ENCODE assay signal across 7 mouse cellular contexts in genomic region chr2:49312629-49313447, GRCm38 (mm10).
A peak's percentile ranks its signal among the peaks of the same experiment; 100 is the strongest.
DNase-seq lines count a peak whose midpoint lies in the region; ATAC-seq and TF ChIP-seq lines count a peak whose summit lies in the region.

No protein-coding gene starts in this region.

- no peaks in the 10 kb centered on the region for H3K36me3 ChIP-seq in embryonic facial prominence, embryonic 10.5 days (replicated peaks)
- H3K36me3 ChIP-seq in intestine, postnatal 0 days (ENCODE audit: control insufficient read depth, insufficient read depth) = no peaks in the 10 kb centered on the region
- H3K36me3 ChIP-seq in midbrain, embryonic 12.5 days = no peaks in the 10 kb centered on the region
- no peaks in the 10 kb centered on the region for H3K36me3 ChIP-seq in small intestine, adult 2 months (ENCODE audit: control insufficient read depth, insufficient read depth, low read length)

- ATAC-seq in intestine, postnatal 0 days = peak; percentile 91
- ATAC-seq in midbrain, embryonic 12.5 days (ENCODE audit: low FRiP score, low read depth) = peak; percentile 87

- intact Hi-C loops in left cerebral cortex, postnatal 4 days (cut with DNase I) = loop anchor here (5.0 to 10.0 kb wide), 2 partner anchors 368 to 401 kb away; partner anchors contain the start of gene Mbd5

- peak; percentile 97 for TF ChIP-seq CTCF in intestine, postnatal 0 days (IDR thresholded peaks at IDR 0.05; ENCODE audit: low read depth)
- peak; percentile 86 for TF ChIP-seq CTCF in small intestine, adult 2 months (IDR thresholded peaks at IDR 0.05; ENCODE audit: extremely low read depth, insufficient read length, insufficient replicate concordance, low read depth, low read length)

- DNase-seq in adrenal gland, adult 8-10 months = peak; percentile 72
- peak; percentile 81 for DNase-seq in embryonic facial prominence, embryonic 10.5 days (ENCODE audit: low spot score)
- peak; percentile 41 for DNase-seq in gonadal fat pad, adult 2 months (ENCODE audit: low read depth)
- DNase-seq in left cerebral cortex, postnatal 4 days = peak; percentile 79

- 47% methylated on average over 19 of the region's 19 CpGs for WGBS in embryonic facial prominence, embryonic 10.5 days
- 34% methylated on average over 19 of the region's 19 CpGs for WGBS in intestine, postnatal 0 days
- 47% methylated on average over 19 of the region's 19 CpGs for WGBS in midbrain, embryonic 12.5 days
- WGBS in small intestine, adult 2 months = 18% methylated on average over 19 of the region's 19 CpGs

- H3K4me3 ChIP-seq in embryonic facial prominence, embryonic 10.5 days = peak overlapping the region; percentile 44
- H3K4me3 ChIP-seq in intestine, postnatal 0 days (ENCODE audit: low read depth, low read length) = peak overlapping the region; percentile 46
- H3K4me3 ChIP-seq in midbrain, embryonic 12.5 days = peak overlapping the region; percentile 28
- peak overlapping the region; percentile 50 for H3K4me3 ChIP-seq in small intestine, adult 2 months (ENCODE audit: low read depth, low read length)

- H3K4me2 ChIP-seq in intestine, postnatal 0 days (replicated peaks; ENCODE audit: low read depth) = peak overlapping the region; percentile 61
- H3K4me2 ChIP-seq in midbrain, embryonic 12.5 days (replicated peaks) = peak overlapping the region; percentile 42

- no peaks in the 10 kb centered on the region for H3K9me3 ChIP-seq in embryonic facial prominence, embryonic 10.5 days
- no peaks in the 10 kb centered on the region for H3K9me3 ChIP-seq in intestine, postnatal 0 days (ENCODE audit: control insufficient read depth)
- H3K9me3 ChIP-seq in midbrain, embryonic 12.5 days = no peaks in the 10 kb centered on the region

- no peak for TF ChIP-seq POLR2A in small intestine, adult 2 months (IDR thresholded peaks at IDR 0.05; ENCODE audit: low read depth, low read length)

- H3K4me1 ChIP-seq in embryonic facial prominence, embryonic 10.5 days = 0 out of 2 replicates have a peak, but pooled peaks cover 2% of the 10 kb centered on the region
- no peaks in the 10 kb centered on the region for H3K4me1 ChIP-seq in intestine, postnatal 0 days (replicated peaks; ENCODE audit: control insufficient read depth, insufficient read depth, low read length)
- H3K4me1 ChIP-seq in midbrain, embryonic 12.5 days = no peaks in the 10 kb centered on the region
- no peaks in the 10 kb centered on the region for H3K4me1 ChIP-seq in small intestine, adult 2 months (ENCODE audit: control insufficient read depth, insufficient read depth, insufficient read length, low read length)

- no peaks in the 10 kb centered on the region for H3K27me3 ChIP-seq in embryonic facial prominence, embryonic 10.5 days (replicated peaks; ENCODE audit: low read depth, poor library complexity, severe bottlenecking)
- H3K27me3 ChIP-seq in intestine, postnatal 0 days (replicated peaks; ENCODE audit: control insufficient read depth, insufficient read depth, low read length) = no peaks in the 10 kb centered on the region
- H3K27me3 ChIP-seq in midbrain, embryonic 12.5 days = no peaks in the 10 kb centered on the region
- no peaks in the 10 kb centered on the region for H3K27me3 ChIP-seq in small intestine, adult 2 months (ENCODE audit: control insufficient read depth, insufficient read depth, low read length)

- peak overlapping the region; percentile 19; the same call in 1 of the 2 replicates for H3K9ac ChIP-seq in intestine, postnatal 0 days (ENCODE audit: low read depth, low read length)
- no peak overlapping the region for H3K9ac ChIP-seq in midbrain, embryonic 12.5 days (replicated peaks)

- H3K27ac ChIP-seq in embryonic facial prominence, embryonic 10.5 days (replicated peaks) = no peak overlapping the region
- no peak overlapping the region for H3K27ac ChIP-seq in intestine, postnatal 0 days (ENCODE audit: low read depth, low read length)
- no peak overlapping the region for H3K27ac ChIP-seq in midbrain, embryonic 12.5 days (replicated peaks)
- H3K27ac ChIP-seq in small intestine, adult 2 months (ENCODE audit: insufficient read depth, low read depth, low read length) = no peak overlapping the region
